Mouse (Mus musculus) splenic B cell, adult 2 months (primary cell): ENCODE data around the gene Sccpdh.
"Not testable (repeated sequence)": the region's sequence is repeated elsewhere in the genome, so short reads cannot be mapped to it uniquely, and the experiment has no call there.

ENCODE experiments used
- DNase-seq: peaks from one replicate; pipeline ENCODE4 v3.0.0-alpha.2; 2011; ENCODE audit warnings: low read depth, low spot score
- H3K27me3 ChIP-seq: 2 replicates; pipeline ENCODE4 v1.6.1; 2012; ENCODE audit warnings: mild to moderate bottlenecking, low read length, moderate library complexity, mixed read lengths; ENCODE audit not compliant: control insufficient read depth, poor library complexity, insufficient read depth, severe bottlenecking
- H3K36me3 ChIP-seq: 2 replicates; pipeline ENCODE4 v1.6.1; 2012; ENCODE audit warnings: mild to moderate bottlenecking, low read length, moderate library complexity, mixed read lengths; ENCODE audit not compliant: control insufficient read depth, poor library complexity, insufficient read depth, severe bottlenecking

Gene Sccpdh

GRCm38 (mm10) chr1:179687305-179687704, 19.3 kb downstream of the Sccpdh start:
- Histone ChIP-seq H3K36me3 (no peaks in the 10 kb centered on the region), H3K27me3 (no peaks in the 10 kb centered on the region)
- DNase-seq, result no peak

- H3K27me3 ChIP-seq, result no peaks in the 10 kb centered on the region
- no peaks in the 10 kb centered on the region for H3K36me3 ChIP-seq
- no peak for DNase-seq
Observed at GRCm38 (mm10) chr1:179687966-179688365, 20.0 kb downstream of the Sccpdh start.

GRCm38 (mm10) chr1:179688415-179688814, 20.4 kb downstream of the Sccpdh start:
- no peaks in the 10 kb centered on the region for H3K27me3 ChIP-seq
- DNase-seq, result no peak

GRCm38 (mm10) chr1:179688914-179689313, 20.9 kb downstream of the Sccpdh start:
- DNase-seq, result no peak
- Histone ChIP-seq H3K27me3 (no peaks in the 10 kb centered on the region), H3K36me3 (no peaks in the 10 kb centered on the region)

More at GRCm38 (mm10) chr1:179688415-179688814, 20.4 kb downstream of the Sccpdh start:
- no peaks in the 10 kb centered on the region for H3K36me3 ChIP-seq

- Histone ChIP-seq H3K36me3 (no peaks in the 10 kb centered on the region), H3K27me3 (no peaks in the 10 kb centered on the region)
- no peak for DNase-seq
Observed at GRCm38 (mm10) chr1:179689479-179689878, 21.5 kb downstream of the Sccpdh start.

GRCm38 (mm10) chr1:179704150-179704549, 36.1 kb downstream of the Sccpdh start:
- no peaks in the 10 kb centered on the region for H3K36me3 ChIP-seq
- no peak for DNase-seq

GRCm38 (mm10) chr1:179705154-179705553, 37.1 kb downstream of the Sccpdh start:
- Histone ChIP-seq H3K36me3 (no peaks in the 10 kb centered on the region), H3K27me3 (no peaks in the 10 kb centered on the region)
- DNase-seq, result no peak

More at GRCm38 (mm10) chr1:179704150-179704549, 36.1 kb downstream of the Sccpdh start:
- no peaks in the 10 kb centered on the region for H3K27me3 ChIP-seq

- H3K27me3 ChIP-seq, result no peaks in the 10 kb centered on the region
- H3K36me3 ChIP-seq, result no peaks in the 10 kb centered on the region
- DNase-seq, result no peak
Observed at GRCm38 (mm10) chr1:179709390-179709789, 41.4 kb downstream of the Sccpdh start.

GRCm38 (mm10) chr1:179710739-179711138, 42.7 kb downstream of the Sccpdh start:
- DNase-seq, result no peak
- no peaks in the 10 kb centered on the region for H3K27me3 ChIP-seq
- H3K36me3 ChIP-seq, result no peaks in the 10 kb centered on the region

- Histone ChIP-seq H3K36me3 (no peaks in the 10 kb centered on the region), H3K27me3 (no peaks in the 10 kb centered on the region)
- no peak for DNase-seq
Observed at GRCm38 (mm10) chr1:179712658-179713057, 44.6 kb downstream of the Sccpdh start.

- no peak for DNase-seq
- Histone ChIP-seq H3K36me3 (no peaks in the 10 kb centered on the region), H3K27me3 (no peaks in the 10 kb centered on the region)
Observed at GRCm38 (mm10) chr1:179713367-179713766, 45.4 kb downstream of the Sccpdh start.

- not testable (repeated sequence) for H3K27me3 ChIP-seq, DNase-seq, H3K36me3 ChIP-seq
Observed at GRCm38 (mm10) chr1:179715289-179715688, 47.3 kb downstream of the Sccpdh start.

GRCm38 (mm10) chr1:179715786-179716185, 47.8 kb downstream of the Sccpdh start:
- DNase-seq, result no peak
- Histone ChIP-seq H3K27me3 (no peaks in the 10 kb centered on the region), H3K36me3 (no peaks in the 10 kb centered on the region)

GRCm38 (mm10) chr1:179722811-179723469, 54.9 kb downstream of the Sccpdh start:
- no peaks in the 10 kb centered on the region for H3K36me3 ChIP-seq
- no peak for DNase-seq
- no peaks in the 10 kb centered on the region for H3K27me3 ChIP-seq

GRCm38 (mm10) chr1:179728661-179729060, 60.7 kb downstream of the Sccpdh start:
- H3K27me3 ChIP-seq, result no peaks in the 10 kb centered on the region
- DNase-seq, result no peak
- H3K36me3 ChIP-seq, result no peaks in the 10 kb centered on the region

- no peaks in the 10 kb centered on the region for H3K36me3 ChIP-seq
- DNase-seq, result no peak
- no peaks in the 10 kb centered on the region for H3K27me3 ChIP-seq
Observed at GRCm38 (mm10) chr1:179731391-179731790, 63.4 kb downstream of the Sccpdh start.
